Mouse (Mus musculus) CH12.LX (cell line): ENCODE results near the gene Gm28038.

ENCODE experiments used
- BHLHE40 ChIP-seq: IDR thresholded peaks from 2 replicates; pipeline ENCODE4 v1.6.1; 2011; ENCODE audit warnings: mild to moderate bottlenecking, low read depth, low read length, improper control_type of control experiment
- CHD1 ChIP-seq: IDR thresholded peaks from 2 replicates; pipeline ENCODE4 v1.6.1; 2012; ENCODE audit warnings: low read depth, low read length, improper control_type of control experiment, inconsistent platforms
- CHD2 ChIP-seq: IDR thresholded peaks from 2 replicates; pipeline ENCODE4 v1.6.1; 2011; ENCODE audit warnings: low read length, improper control_type of control experiment
- CTCF ChIP-seq, 2 experiments: IDR thresholded peaks in 1 of 2; conservative IDR thresholded peaks in 1 of 2; 2 replicates each; pipeline ENCODE4 v1.5.1; 2011 to 2012; ENCODE audit warnings: low read depth in 2 of 2, low read length in 2 of 2, improper control_type of control experiment in 1 of 2, inconsistent platforms in 1 of 2, mild to moderate bottlenecking in 1 of 2, moderate library complexity in 1 of 2
- ELF1 ChIP-seq: IDR thresholded peaks from 2 replicates; pipeline ENCODE4 v1.6.1; 2014; ENCODE audit warnings: low read depth, mild to moderate bottlenecking, inconsistent platforms, low read length, improper control_type of control experiment
- EP300 ChIP-seq: IDR thresholded peaks from 2 replicates; pipeline ENCODE4 v1.6.1; 2011; ENCODE audit warnings: low read length, improper control_type of control experiment
- MAZ ChIP-seq: IDR thresholded peaks from 2 replicates; pipeline ENCODE4 v1.6.1; 2012; ENCODE audit warnings: low read depth, mild to moderate bottlenecking, inconsistent platforms, low read length, improper control_type of control experiment, moderate library complexity
- MEF2A ChIP-seq: IDR thresholded peaks from 2 replicates; pipeline ENCODE4 v1.6.1; 2014; ENCODE audit warnings: low read depth, mild to moderate bottlenecking, inconsistent platforms, low read length, improper control_type of control experiment, borderline replicate concordance
- POLR2A ChIP-seq: IDR thresholded peaks from 2 replicates; pipeline ENCODE4 v1.6.1; 2011; ENCODE audit warnings: low read depth, mild to moderate bottlenecking, improper control_type of control experiment, low read length
- SIN3A ChIP-seq: IDR thresholded peaks from 2 replicates; pipeline ENCODE4 v1.6.1; 2012; ENCODE audit warnings: low read length, improper control_type of control experiment, inconsistent platforms
- USF1 ChIP-seq: IDR thresholded peaks from 2 replicates; pipeline ENCODE4 v1.6.1; 2014; ENCODE audit warnings: low read depth, mild to moderate bottlenecking, inconsistent platforms, low read length, improper control_type of control experiment
- ZMIZ1 ChIP-seq: IDR thresholded peaks from 2 replicates; pipeline ENCODE4 v1.6.1; 2012; ENCODE audit warnings: low read depth, mild to moderate bottlenecking, inconsistent platforms, low read length, improper control_type of control experiment

DNA sequence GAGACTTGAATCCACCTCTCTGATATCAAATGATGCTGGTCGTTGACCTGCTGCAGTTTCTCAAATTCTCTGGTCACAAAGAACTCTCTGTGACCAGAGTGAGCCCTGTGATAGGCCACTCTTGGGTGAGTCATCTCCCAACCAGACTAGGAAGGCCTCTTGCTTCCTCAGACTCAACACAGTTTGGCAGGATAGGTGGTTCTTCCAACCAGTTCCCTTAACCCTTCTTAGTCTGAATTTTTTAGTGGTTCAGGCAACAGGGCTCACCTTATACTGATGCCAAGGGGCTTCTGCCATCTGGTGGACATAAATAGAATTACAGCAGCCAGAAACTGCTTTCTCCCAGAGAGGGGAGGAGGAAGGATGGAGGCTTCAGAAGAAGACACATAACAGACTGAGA, 10.7 kb upstream of the Gm28038 start:
- TF ChIP-seq CHD1: no peak
- TF ChIP-seq CHD2: no peak
- TF ChIP-seq MEF2A: no peak
- peak; percentile 97 for TF ChIP-seq CTCF (conservative IDR thresholded peaks at IDR 0.05 in 1 of 2, IDR thresholded peaks at IDR 0.05 in 1 of 2; ENCODE audit: low read depth in 2 of 2, low read length in 2 of 2)
- no peak for TF ChIP-seq USF1
- no peak for TF ChIP-seq BHLHE40
- TF ChIP-seq EP300: no peak
- 0 out of 2 replicates have a peak, but pooled peaks have one; percentile 35 for TF ChIP-seq MAZ
- no peak for TF ChIP-seq POLR2A
- 0 out of 2 replicates have a peak, but pooled peaks have one; percentile 21 for TF ChIP-seq ELF1
- peak; percentile 77 for TF ChIP-seq SIN3A
- no peak for TF ChIP-seq ZMIZ1
